Mouse (Mus musculus) MEL (cell line): ENCODE measurements around the gene Dgkb. TPM values are rescaled to one million over a fixed set of nuclear protein-coding genes. Genes with fewer than 3 reads are reported as not detected.

Experiments
- DNase-seq: peaks from one replicate; pipeline ENCODE4 v3.0.0; 2011; ENCODE audit warnings: low read depth, low spot score
- H3K27ac ChIP-seq: 2 replicates; pipeline ENCODE4 v1.5.1; 2012; ENCODE audit warnings: low read depth, mild to moderate bottlenecking, control low read depth, low read length, moderate library complexity; ENCODE audit not compliant: control insufficient read depth
- H3K27me3 ChIP-seq, 2 experiments: fragments of 150-350 bp in 1 of 2; sonication (generic) in 1 of 2; 2 replicates each; pipeline ENCODE4 v1.6.1; 2012; ENCODE audit warnings: low read length in 2 of 2, mild to moderate bottlenecking in 2 of 2, improper control_type of control experiment in 1 of 2, moderate library complexity in 1 of 2; ENCODE audit not compliant: insufficient read depth in 2 of 2, control insufficient read depth in 1 of 2
- H3K36me3 ChIP-seq, 2 experiments: 2 replicates each; pipeline ENCODE4 v1.6.1; 2012 to 2014; ENCODE audit warnings: low read length in 2 of 2, improper control_type of control experiment in 1 of 2, inconsistent platforms in 1 of 2, mild to moderate bottlenecking in 1 of 2; ENCODE audit not compliant: insufficient read depth in 2 of 2, control insufficient read depth in 1 of 2
- H3K4me1 ChIP-seq, 2 experiments: fragments of 150-350 bp in 1 of 2; sonication (generic) in 1 of 2; 2 replicates each; pipeline ENCODE4 v1.6.1; 2012; ENCODE audit warnings: low read length in 2 of 2, improper control_type of control experiment in 1 of 2, mild to moderate bottlenecking in 1 of 2; ENCODE audit not compliant: insufficient read depth in 2 of 2, control insufficient read depth in 1 of 2
- H3K4me3 ChIP-seq, 2 experiments: fragments of 150-350 bp in 1 of 2; sonication (generic) in 1 of 2; 2 replicates each; pipeline ENCODE4 v1.5.1; 2012; ENCODE audit warnings: low read depth in 2 of 2, low read length in 2 of 2, mild to moderate bottlenecking in 2 of 2, moderate library complexity in 2 of 2, control low read depth in 1 of 2, improper control_type of control experiment in 1 of 2; ENCODE audit not compliant: control insufficient read depth in 1 of 2, insufficient read depth in 1 of 2
- H3K79me2 ChIP-seq: 2 replicates; pipeline ENCODE4 v1.6.1; 2012; ENCODE audit warnings: mild to moderate bottlenecking, low read length, moderate library complexity; ENCODE audit not compliant: control insufficient read depth, poor library complexity, insufficient read depth
- H3K9ac ChIP-seq: 2 replicates; pipeline ENCODE4 v1.6.1; 2012; ENCODE audit warnings: low read depth, mild to moderate bottlenecking, control low read depth, low read length, moderate library complexity; ENCODE audit not compliant: control insufficient read depth, poor library complexity, severe bottlenecking
- H3K9me3 ChIP-seq: fragments of 150-350 bp; sonication (generic); replicated peaks from 2 replicates; pipeline ENCODE4 v1.6.1; 2012; ENCODE audit warnings: mild to moderate bottlenecking, low read length, improper control_type of control experiment, moderate library complexity; ENCODE audit not compliant: insufficient read depth
- CHD1 ChIP-seq: IDR thresholded peaks from 2 replicates; pipeline ENCODE4 v1.6.1; 2012; ENCODE audit warnings: low read depth, mild to moderate bottlenecking, inconsistent platforms, low read length, improper control_type of control experiment
- E2F4 ChIP-seq: IDR thresholded peaks from 2 replicates; pipeline ENCODE4 v1.6.1; 2011; ENCODE audit warnings: low read depth, low read length, improper control_type of control experiment, borderline replicate concordance
- ELF1 ChIP-seq: IDR thresholded peaks from 2 replicates; pipeline ENCODE4 v1.6.1; 2014; ENCODE audit warnings: low read depth, mild to moderate bottlenecking, inconsistent platforms, low read length, improper control_type of control experiment, moderate library complexity
- EP300 ChIP-seq, 2 experiments: IDR thresholded peaks; 2 replicates each; pipeline ENCODE4 v1.6.1; 2011; ENCODE audit warnings: improper control_type of control experiment in 2 of 2, low read length in 2 of 2, low read depth in 1 of 2, mild to moderate bottlenecking in 1 of 2
- GABPA ChIP-seq: IDR thresholded peaks from 2 replicates; pipeline ENCODE4 v1.6.1; 2012; ENCODE audit warnings: low read depth, mild to moderate bottlenecking, inconsistent platforms, low read length, improper control_type of control experiment, moderate library complexity
- GATA1 ChIP-seq: IDR thresholded peaks from 2 replicates; pipeline ENCODE4 v1.6.1; 2011; ENCODE audit warnings: low read depth, low read length, improper control_type of control experiment
- HCFC1 ChIP-seq: IDR thresholded peaks from 2 replicates; pipeline ENCODE4 v1.6.1; 2012; ENCODE audit warnings: low read depth, mild to moderate bottlenecking, inconsistent platforms, low read length, improper control_type of control experiment, moderate library complexity
- KAT2A ChIP-seq: conservative IDR thresholded peaks from 2 replicates; pipeline ENCODE4 v1.6.1; 2012; ENCODE audit warnings: low read depth, low read length, improper control_type of control experiment, inconsistent platforms
- MAFK ChIP-seq: IDR thresholded peaks from 2 replicates; pipeline ENCODE4 v1.6.1; 2011; ENCODE audit warnings: low read depth, mild to moderate bottlenecking, low read length, improper control_type of control experiment, borderline replicate concordance
- MAX ChIP-seq: IDR thresholded peaks from 2 replicates; pipeline ENCODE4 v1.6.1; 2011; ENCODE audit warnings: low read length, improper control_type of control experiment
- MXI1 ChIP-seq: IDR thresholded peaks from 2 replicates; pipeline ENCODE4 v1.6.1; 2011; ENCODE audit warnings: mild to moderate bottlenecking, low read depth, low read length, improper control_type of control experiment
- MYC ChIP-seq: IDR thresholded peaks from 2 replicates; pipeline ENCODE4 v1.6.1; 2011; ENCODE audit warnings: low read depth, mild to moderate bottlenecking, low read length, improper control_type of control experiment, moderate library complexity
- NELFE ChIP-seq: IDR thresholded peaks from 2 replicates; pipeline ENCODE4 v1.6.1; 2011; ENCODE audit warnings: low read depth, low read length, improper control_type of control experiment
- POLR2A ChIP-seq, 2 experiments: IDR thresholded peaks; 2 replicates each; pipeline ENCODE4 v1.6.1; 2011 to 2012; ENCODE audit warnings: low read length in 2 of 2, mild to moderate bottlenecking in 2 of 2, control low read depth in 1 of 2, improper control_type of control experiment in 1 of 2, low read depth in 1 of 2, moderate library complexity in 1 of 2; ENCODE audit not compliant: control insufficient read depth in 1 of 2, insufficient read depth in 1 of 2, poor library complexity in 1 of 2
- POLR2AphosphoS2 ChIP-seq: IDR thresholded peaks from 2 replicates; pipeline ENCODE4 v1.6.1; 2011; ENCODE audit warnings: low read length, improper control_type of control experiment
- RAD21 ChIP-seq: IDR thresholded peaks from 2 replicates; pipeline ENCODE4 v1.6.1; 2011; ENCODE audit warnings: mild to moderate bottlenecking, low read depth, low read length, improper control_type of control experiment
- SIN3A ChIP-seq: IDR thresholded peaks from 2 replicates; pipeline ENCODE4 v1.6.1; 2012; ENCODE audit warnings: low read length, improper control_type of control experiment, inconsistent platforms
- TAL1 ChIP-seq: IDR thresholded peaks from 2 replicates; pipeline ENCODE4 v1.6.1; 2012; ENCODE audit warnings: mild to moderate bottlenecking, inconsistent platforms, low read length, moderate library complexity, mixed read lengths
- TCF12 ChIP-seq: IDR thresholded peaks from 2 replicates; pipeline ENCODE4 v1.6.1; 2014; ENCODE audit warnings: low read depth, mild to moderate bottlenecking, inconsistent platforms, low read length, improper control_type of control experiment, moderate library complexity
- ZNF384 ChIP-seq: IDR thresholded peaks from 2 replicates; pipeline ENCODE4 v1.6.1; 2012; ENCODE audit warnings: low read depth, mild to moderate bottlenecking, inconsistent platforms, low read length, improper control_type of control experiment
- polyA plus RNA-seq, 2 experiments: library from polyadenylated mRNA; stranded (reverse) in 1 of 2; unstranded in 1 of 2; fragments of >175 nt in 1 of 2; fragments of >200 nt in 1 of 2; gene quantifications; 2 replicates each; pipeline versions ENCODE4 v1.2.1 to v1.2.4; 2012; ENCODE audit warnings: low replicate concordance in 2 of 2, low read depth in 1 of 2; ENCODE audit not compliant: insufficient read length in 2 of 2, insufficient read depth in 1 of 2, missing spikeins in 1 of 2
- total RNA-seq: library from RNA; depleted of rRNA; stranded (reverse); fragments of 300-350 nt; gene quantifications from 2 replicates; pipeline ENCODE4 v1.2.3, GENCODE M21; 2012

Gene Dgkb
- total and polyA plus RNA-seq, 3 experiments: not detected

GRCm38 (mm10) chr12:38593653-38594052, 776.1 kb downstream of the Dgkb start:
- Histone ChIP-seq H3K9ac (no peak overlapping the region), H3K36me3 (no peaks in the 10 kb centered on the region), H3K4me1 (no peaks in the 10 kb centered on the region), H3K9me3 (no peaks in the 10 kb centered on the region), H3K79me2 (no peaks in the 10 kb centered on the region), H3K4me3 (no peak overlapping the region), H3K27me3 (no peaks in the 10 kb centered on the region), H3K27ac (no peak overlapping the region)
- DNase-seq: no peak
- TF ChIP-seq SIN3A (no peak), GATA1 (no peak), TCF12 (no peak)

- TF ChIP-seq ELF1: no peak
- TF ChIP-seq KAT2A: no peak
- no peak for TF ChIP-seq RAD21
- TF ChIP-seq GATA1: no peak
- Histone ChIP-seq H3K79me2 (no peaks in the 10 kb centered on the region), H3K36me3 (no peaks in the 10 kb centered on the region), H3K9ac (no peak overlapping the region), H3K27me3 (no peaks in the 10 kb centered on the region), H3K4me3 (no peak overlapping the region), H3K4me1 (no peaks in the 10 kb centered on the region), H3K9me3 (no peaks in the 10 kb centered on the region), H3K27ac (no peak overlapping the region)
- peak; percentile 3 for DNase-seq
Measured at GRCm38 (mm10) chr12:38594055-38594454, 776.5 kb downstream of the Dgkb start.

GRCm38 (mm10) chr12:38596416-38597062, 779.0 kb downstream of the Dgkb start:
- Histone ChIP-seq H3K27me3 (no peaks in the 10 kb centered on the region), H3K9ac (no peak overlapping the region), H3K79me2 (no peaks in the 10 kb centered on the region), H3K4me3 (no peak overlapping the region), H3K36me3 (no peaks in the 10 kb centered on the region), H3K4me1 (no peaks in the 10 kb centered on the region), H3K9me3 (no peaks in the 10 kb centered on the region), H3K27ac (no peak overlapping the region)
- DNase-seq: no peak
- TF ChIP-seq MAX (no peak), GABPA (no peak), TCF12 (no peak), MAFK (no peak), HCFC1 (no peak), ZNF384 (no peak), POLR2AphosphoS2 (no peak), POLR2A (IDR thresholded peaks at IDR 0.05; ENCODE audit: control insufficient read depth in 1 of 2, insufficient read depth in 1 of 2, low read depth in 1 of 2, low read length in 2 of 2, poor library complexity in 1 of 2) (no peak), TAL1 (no peak), CHD1 (no peak), NELFE (no peak), MXI1 (no peak), E2F4 (no peak), EP300 (IDR thresholded peaks at IDR 0.05; ENCODE audit: low read depth in 1 of 2, low read length in 2 of 2) (no peak), MYC (no peak)
